Mouse (Mus musculus) intestine, embryonic 14.5 days (tissue): ENCODE results near the gene Wdr74. TPM values are rescaled to one million over a fixed set of nuclear protein-coding genes. Genes with fewer than 3 reads are reported as not detected.

ENCODE experiments used
- ATAC-seq: fragments of 200-750 bp; cut with Nextera tagmentation; replicated peaks from 2 replicates; pipeline ENCODE4 v1.8.0; 2017; ENCODE audit warnings: low read depth, moderate number of reproducible peaks, moderate TSS enrichment, moderate library complexity; ENCODE audit not compliant: low FRiP score, low TSS enrichment
- DNase-seq: peaks from one replicate; pipeline ENCODE4 v3.0.0-alpha.2; 2018; ENCODE audit warnings: low spot score
- H3K27ac ChIP-seq: fragments of 300-500 bp; sonication (generic); 2 replicates; pipeline ENCODE4 v1.5.1; 2014; ENCODE audit warnings: low read depth, mild to moderate bottlenecking, control low read depth
- H3K27me3 ChIP-seq: fragments of 300-500 bp; sonication (generic); replicated peaks from 2 replicates; pipeline ENCODE4 v1.6.1; 2014; ENCODE audit warnings: low read length, control low read depth; ENCODE audit not compliant: control insufficient read depth, insufficient read depth
- H3K36me3 ChIP-seq: fragments of 300-500 bp; sonication (generic); 2 replicates; pipeline ENCODE4 v1.6.1; 2014; ENCODE audit warnings: low read length, control low read depth; ENCODE audit not compliant: control insufficient read depth, insufficient read depth
- H3K4me1 ChIP-seq: fragments of 300-500 bp; sonication (generic); replicated peaks from 2 replicates; pipeline ENCODE4 v1.6.1; 2014; ENCODE audit warnings: low read length, control low read depth, mixed read lengths; ENCODE audit not compliant: control insufficient read depth, insufficient read depth
- H3K4me2 ChIP-seq: fragments of 300-500 bp; sonication (generic); 2 replicates; pipeline ENCODE4 v1.6.1; 2014; ENCODE audit warnings: low read length
- H3K4me3 ChIP-seq: fragments of 300-500 bp; sonication (generic); 2 replicates; pipeline ENCODE4 v1.5.1; 2014; ENCODE audit warnings: low read depth, low read length, control low read depth, mixed read lengths
- H3K9ac ChIP-seq: fragments of 300-500 bp; sonication (generic); 2 replicates; pipeline ENCODE4 v1.6.1; 2014; ENCODE audit warnings: mild to moderate bottlenecking, low read length
- H3K9me3 ChIP-seq: fragments of 300-500 bp; sonication (generic); 2 replicates; pipeline ENCODE4 v1.6.1; 2016; ENCODE audit warnings: low read length, control low read depth; ENCODE audit not compliant: control insufficient read depth
- WGBS: fragments of 180-500 bp; shearing (Covaris S2); extraction: QIAGEN DNeasy Blood & Tissue Kit; methylation state at CpG from one replicate; pipeline ENCODE4 v1.1.7; 2014; 5-methylcytosine and 5-hydroxymethylcytosine counted together
- polyA plus RNA-seq: library from polyadenylated mRNA; unstranded; fragments of >200 nt; fragmentation: Nextera tagmentation; extraction: Ambion mirVana; gene quantifications from 2 replicates; pipeline ENCODE4 v1.2.1, GENCODE M21; 2014

Wdr74 gene
- polyA plus RNA-seq, 1 experiment from 2014 or later, result 97.8 TPM

DNA sequence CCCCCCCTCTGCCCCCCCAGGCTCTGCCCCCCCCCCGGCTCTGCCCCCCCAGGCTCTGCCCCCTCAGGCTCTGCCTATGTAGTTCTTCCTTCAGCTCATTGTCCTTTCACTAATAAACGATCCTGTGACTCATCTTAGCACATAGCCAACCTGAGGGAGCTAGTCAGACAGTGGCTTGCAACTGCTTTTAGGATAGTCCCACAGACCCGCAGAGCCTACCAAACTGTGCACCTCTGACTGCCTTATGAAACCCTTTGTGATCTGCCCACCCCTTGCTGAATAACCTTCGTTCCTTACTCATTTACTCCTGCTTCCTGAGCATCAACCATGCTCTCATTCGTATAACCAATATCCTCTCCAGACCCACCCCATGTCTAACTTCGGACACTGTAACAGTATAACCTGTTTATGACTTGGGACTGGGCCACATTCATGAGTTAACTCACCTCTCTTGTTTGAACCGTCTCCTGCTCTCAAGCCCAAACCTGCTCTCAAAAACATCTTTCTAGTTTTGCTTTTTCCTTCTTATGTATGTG is 29.4 kb upstream of the Wdr74 start:
- H3K27ac ChIP-seq, result no peak overlapping the region

DNA sequence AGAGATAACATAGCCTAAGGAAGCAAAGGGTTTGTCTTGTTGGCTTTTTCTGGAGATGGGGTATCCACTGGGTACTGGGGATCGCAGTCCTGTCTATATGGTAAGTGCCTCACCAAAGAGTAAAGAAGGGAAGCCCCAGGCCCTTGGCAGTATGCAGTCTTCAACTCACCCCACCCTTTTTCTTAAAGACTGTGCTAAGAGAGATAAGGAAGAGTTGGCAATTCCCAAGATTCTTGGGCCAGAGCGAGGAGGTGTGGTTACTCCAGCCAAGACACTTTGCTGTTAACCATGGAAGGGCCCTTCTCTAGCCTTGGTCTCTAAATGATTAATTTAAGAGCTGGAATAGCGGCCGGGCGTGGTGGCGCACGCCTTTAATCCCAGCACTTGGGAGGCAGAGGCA is 28.7 kb upstream of the Wdr74 start:
- H3K4me3 ChIP-seq, result no peak overlapping the region
- ATAC-seq, result no peak
- H3K4me2 ChIP-seq, result no peak overlapping the region
- H3K27me3 ChIP-seq, result no peaks in the 10 kb centered on the region
- H3K9ac ChIP-seq, result no peak overlapping the region
- DNase-seq, result no peak
- peaks cover 53% of the 10 kb centered on the region for H3K36me3 ChIP-seq
- peaks cover 12% of the 10 kb centered on the region for H3K4me1 ChIP-seq
- 88% methylated on average over 7 of the region's 7 CpGs for WGBS
- H3K9me3 ChIP-seq, result no peaks in the 10 kb centered on the region
- no peak overlapping the region for H3K27ac ChIP-seq

More for the DNA sequence above, 29.4 kb upstream of the Wdr74 start:
- Histone ChIP-seq H3K4me2 (no peak overlapping the region), H3K27me3 (no peaks in the 10 kb centered on the region), H3K9me3 (no peaks in the 10 kb centered on the region), H3K4me1 (peaks cover 5% of the 10 kb centered on the region), H3K9ac (no peak overlapping the region), H3K36me3 (peaks cover 46% of the 10 kb centered on the region), H3K4me3 (no peak overlapping the region)
- ATAC-seq (no peak), DNase-seq (no peak)
- 77% methylated on average over 7 of the region's 7 CpGs for WGBS

DNA sequence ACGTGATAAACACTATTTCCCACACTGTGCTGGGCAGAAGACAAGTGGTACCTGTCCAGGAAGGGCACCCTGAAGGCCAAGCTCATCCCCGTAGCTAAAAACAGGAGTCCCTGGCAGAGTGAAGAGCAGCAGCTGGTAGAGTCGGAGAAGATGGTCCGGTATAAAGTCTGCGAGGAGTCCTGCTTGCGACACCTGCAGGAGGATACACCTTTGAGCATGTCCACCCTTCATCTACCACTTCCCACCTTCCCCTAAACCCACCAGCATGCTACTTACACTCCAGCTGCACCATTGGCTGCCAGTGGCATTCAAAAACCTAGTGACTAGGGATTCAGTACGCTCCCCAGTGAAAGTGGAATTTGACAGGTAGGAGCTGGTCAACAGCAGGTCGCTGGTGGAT is 26.7 kb upstream of the Wdr74 start:
- DNase-seq, result no peak
- no peak overlapping the region for H3K4me3 ChIP-seq
- no peak overlapping the region for H3K9ac ChIP-seq
- H3K27ac ChIP-seq, result no peak overlapping the region
- H3K36me3 ChIP-seq, result peaks cover 56% of the 10 kb centered on the region
- no peaks in the 10 kb centered on the region for H3K9me3 ChIP-seq
- 91% methylated on average over 8 of the region's 8 CpGs for WGBS
- H3K4me2 ChIP-seq, result no peak overlapping the region
- no peaks in the 10 kb centered on the region for H3K27me3 ChIP-seq
- peaks cover 18% of the 10 kb centered on the region for H3K4me1 ChIP-seq
- ATAC-seq, result no peak

DNA sequence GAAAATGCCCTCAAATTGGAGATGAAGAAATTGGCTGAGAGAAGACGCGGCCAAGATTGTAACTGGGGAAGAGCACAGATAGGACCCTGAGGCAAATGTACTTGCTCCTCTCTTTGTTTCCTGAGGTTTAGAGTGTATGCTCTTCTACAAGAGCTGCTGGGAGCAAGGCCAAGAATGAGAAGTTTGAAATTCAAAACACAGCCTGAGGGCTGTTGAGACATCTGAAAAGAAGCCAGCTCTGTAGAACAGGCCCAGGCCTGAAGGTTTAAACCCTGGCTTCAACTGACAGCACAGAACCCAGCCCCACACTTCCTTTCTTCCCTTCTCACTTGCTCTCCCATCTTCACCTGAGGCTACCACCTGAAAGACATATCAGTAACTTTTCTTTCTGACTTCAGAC is 25.6 kb upstream of the Wdr74 start:
- H3K4me2 ChIP-seq, result no peak overlapping the region
- H3K27me3 ChIP-seq, result no peaks in the 10 kb centered on the region
- 86% methylated on average over 2 of the region's 2 CpGs for WGBS
- peaks cover 56% of the 10 kb centered on the region for H3K36me3 ChIP-seq
- no peak overlapping the region for H3K4me3 ChIP-seq
- H3K27ac ChIP-seq, result 0 out of 2 replicates have a peak overlapping the region, but pooled peaks have one; percentile 30
- DNase-seq, result no peak
- H3K9me3 ChIP-seq, result no peaks in the 10 kb centered on the region
- no peak for ATAC-seq
- no peak overlapping the region for H3K9ac ChIP-seq
- peaks cover 27% of the 10 kb centered on the region for H3K4me1 ChIP-seq

DNA sequence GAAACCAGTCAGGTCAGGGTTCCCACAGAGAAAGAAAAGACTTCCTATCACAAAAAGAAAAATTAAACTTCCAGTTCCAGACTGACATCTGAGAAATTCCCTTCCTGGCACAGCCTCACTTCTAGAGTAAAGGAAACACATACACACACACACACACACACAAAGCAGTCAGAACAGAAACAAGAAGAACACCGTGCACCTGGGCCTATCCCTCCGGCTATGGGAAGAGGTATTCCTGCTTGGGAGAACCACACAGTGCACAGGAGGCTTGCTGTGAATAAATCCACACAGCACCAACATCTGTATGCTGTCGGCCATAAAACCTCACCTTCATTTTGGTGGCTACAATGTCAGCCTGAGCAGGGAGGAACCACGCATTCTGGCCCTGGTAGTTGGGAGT is 24.1 kb upstream of the Wdr74 start:
- Histone ChIP-seq H3K27ac (no peak overlapping the region), H3K9me3 (no peaks in the 10 kb centered on the region), H3K4me3 (peak overlapping the region; percentile 91), H3K4me2 (peak overlapping the region; percentile 82), H3K27me3 (no peaks in the 10 kb centered on the region), H3K9ac (peak overlapping the region; percentile 90), H3K4me1 (peaks cover 27% of the 10 kb centered on the region), H3K36me3 (peaks cover 54% of the 10 kb centered on the region)
- ATAC-seq (no peak), DNase-seq (no peak)
- WGBS, result 74% methylated on average over 4 of the region's 4 CpGs

DNA sequence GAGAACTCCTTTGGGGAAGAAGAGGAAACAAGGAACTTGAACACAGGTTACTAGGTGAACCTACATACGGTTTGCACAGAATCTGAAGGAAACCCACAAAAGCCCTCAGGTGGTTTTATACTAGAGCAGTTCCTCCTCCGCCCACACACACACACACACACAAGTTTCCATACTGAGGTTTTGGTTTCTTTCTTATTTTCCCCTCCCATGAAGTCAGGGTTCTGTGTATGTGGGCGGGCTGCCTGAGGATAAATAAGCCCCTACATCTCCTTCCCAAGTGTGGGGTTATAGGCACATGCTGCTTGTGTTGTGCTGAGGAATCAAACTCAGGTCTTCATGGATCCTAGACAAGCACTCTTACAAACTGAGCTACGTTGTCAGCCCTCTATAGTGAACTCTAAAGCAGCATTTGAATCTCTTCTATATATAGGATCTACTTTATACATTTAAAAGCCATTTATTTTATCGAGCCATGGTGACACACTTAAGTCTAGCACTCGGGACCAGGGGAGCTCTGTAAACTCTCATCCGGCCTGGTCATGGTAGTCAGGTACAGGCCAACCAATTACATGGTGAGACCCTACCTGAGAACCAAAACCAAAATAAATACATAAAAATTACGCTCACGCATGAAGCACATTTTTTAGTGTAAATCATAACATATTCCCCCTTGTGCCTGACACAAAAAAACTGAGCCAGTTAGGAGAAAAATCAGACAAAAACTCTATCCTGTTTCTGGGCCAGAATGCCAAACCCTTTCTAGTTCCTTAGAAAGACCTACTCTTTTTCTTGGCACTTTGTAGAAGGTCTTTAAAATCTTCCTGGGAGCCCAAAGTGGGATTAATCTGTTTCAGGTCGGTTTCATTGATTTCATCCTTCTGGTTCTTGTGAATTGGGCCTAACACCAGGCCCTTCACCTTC is 23.4 kb upstream of the Wdr74 start:
- no peak for ATAC-seq

DNA sequence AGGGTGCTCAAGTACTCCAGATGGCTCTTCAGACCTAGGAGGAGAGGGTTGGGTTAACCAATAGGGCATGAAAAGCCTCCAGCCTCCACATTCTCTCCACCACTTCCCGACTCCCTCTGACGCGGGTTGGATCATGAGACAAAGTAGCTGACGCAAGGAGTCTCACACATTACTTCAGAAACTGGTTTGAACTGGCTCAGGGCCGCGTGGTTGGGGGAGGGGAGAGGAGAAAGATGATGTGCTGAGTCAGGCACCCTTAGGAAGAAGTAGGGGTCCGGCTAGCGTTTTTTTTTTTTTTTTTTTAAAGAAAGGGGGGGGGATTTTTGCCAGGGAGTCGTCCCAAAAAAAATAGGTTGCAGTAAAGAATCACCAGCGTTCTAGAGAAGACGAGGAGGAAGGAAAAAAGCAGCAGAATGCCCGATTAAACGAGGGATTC is 22.7 kb upstream of the Wdr74 start:
- Histone ChIP-seq H3K9me3 (no peaks in the 10 kb centered on the region), H3K4me1 (peaks cover 27% of the 10 kb centered on the region), H3K4me2 (peak overlapping the region; percentile 82), H3K4me3 (peak overlapping the region; percentile 91), H3K27me3 (no peaks in the 10 kb centered on the region), H3K36me3 (peaks cover 40% of the 10 kb centered on the region), H3K27ac (peak overlapping the region; percentile 95), H3K9ac (peak overlapping the region; percentile 90)
- DNase-seq (peak; percentile 91), ATAC-seq (peak; percentile 72)
- under 1% methylated on average over 11 of the region's 13 CpGs for WGBS

More for the DNA sequence above, 23.4 kb upstream of the Wdr74 start:
- peak overlapping the region; percentile 82 for H3K4me2 ChIP-seq
- peaks cover 27% of the 10 kb centered on the region for H3K4me1 ChIP-seq
- no peaks in the 10 kb centered on the region for H3K27me3 ChIP-seq
- no peaks in the 10 kb centered on the region for H3K9me3 ChIP-seq
- DNase-seq, result no peak
- peak overlapping the region; percentile 91 for H3K4me3 ChIP-seq
- 54% methylated on average over 10 of the region's 10 CpGs for WGBS
- peaks cover 47% of the 10 kb centered on the region for H3K36me3 ChIP-seq
- H3K9ac ChIP-seq, result peak overlapping the region; percentile 90
- peak overlapping the region; percentile 95 for H3K27ac ChIP-seq

DNA sequence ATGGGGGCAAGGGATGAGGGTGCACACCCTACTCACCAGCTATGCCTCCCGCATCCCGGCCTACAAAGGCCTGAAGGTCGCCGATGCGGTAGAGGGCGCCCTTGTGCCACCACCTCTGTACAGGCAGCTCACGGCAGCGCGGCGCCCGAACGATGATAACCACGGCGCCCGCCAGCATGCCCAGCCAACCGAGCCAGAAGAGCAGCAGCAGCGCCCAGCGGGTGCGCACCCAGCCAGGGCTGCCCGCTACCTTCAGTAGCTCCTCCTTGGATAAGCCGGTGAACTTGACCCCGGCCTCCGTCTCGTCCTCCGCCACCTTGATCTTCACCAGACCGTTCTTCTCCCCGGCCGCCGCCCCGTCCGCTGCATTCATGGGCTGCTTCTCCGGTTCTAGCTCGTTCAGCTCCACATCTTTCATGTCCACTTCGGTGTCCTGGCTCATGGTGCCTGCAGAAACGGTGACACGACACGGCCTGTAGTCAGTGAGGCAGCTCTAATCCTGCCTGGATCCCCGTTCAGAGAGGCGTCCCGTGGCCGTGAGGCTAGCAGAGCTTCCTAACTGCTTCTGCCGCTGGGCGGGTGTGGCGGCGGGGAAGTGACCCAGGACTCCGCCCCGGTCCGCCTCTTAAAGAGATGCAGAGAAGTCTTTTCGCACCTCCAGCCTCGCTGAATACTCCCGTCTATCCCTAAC is 22.2 kb upstream of the Wdr74 start:
- H3K27me3 ChIP-seq, result no peaks in the 10 kb centered on the region
- H3K4me1 ChIP-seq, result peaks cover 27% of the 10 kb centered on the region
- H3K4me3 ChIP-seq, result peak overlapping the region; percentile 91
- peaks cover 35% of the 10 kb centered on the region for H3K36me3 ChIP-seq
- H3K9ac ChIP-seq, result peak overlapping the region; percentile 90
- peak overlapping the region; percentile 95 for H3K27ac ChIP-seq
- ATAC-seq (peak; percentile 92), DNase-seq (peak; percentile 95)
- no peaks in the 10 kb centered on the region for H3K9me3 ChIP-seq
- WGBS, result under 1% methylated on average over 51 of the region's 51 CpGs
- peak overlapping the region; percentile 82 for H3K4me2 ChIP-seq
